Mouse (Mus musculus): ENCODE data around the gene Ncdn. TPM values are rescaled to one million over a fixed set of nuclear protein-coding genes. Genes with fewer than 3 reads are reported as not detected.

Ncdn gene
- polyA plus RNA-seq, 3 experiments from 2014 or later: 9.7 to 12.0 (median 10.1) TPM

GRCm38 (mm10) chr4:126752024-126752607, 1.1 kb downstream of the Ncdn start:
- no peak for ATAC-seq

GRCm38 (mm10) chr4:126751556-126752023, 1.6 kb downstream of the Ncdn start:
- ATAC-seq: no peak

- ATAC-seq: no peak
Measured at GRCm38 (mm10) chr4:126750863-126751555, 2.2 kb downstream of the Ncdn start.

GRCm38 (mm10) chr4:126750046-126750683, 3.1 kb downstream of the Ncdn start:
- ATAC-seq: no peak

GRCm38 (mm10) chr4:126749553-126749952, 3.7 kb downstream of the Ncdn start:
- ATAC-seq: no peak

- ATAC-seq: no peak
Measured at GRCm38 (mm10) chr4:126748381-126748780, 4.9 kb downstream of the Ncdn start.

- no peak for ATAC-seq
Measured at GRCm38 (mm10) chr4:126746194-126746840, 6.9 kb downstream of the Ncdn start.

GRCm38 (mm10) chr4:126745506-126746193, 7.6 kb downstream of the Ncdn start:
- no peak for ATAC-seq

GRCm38 (mm10) chr4:126744831-126745230, 8.4 kb downstream of the Ncdn start:
- ATAC-seq: no peak

- ATAC-seq: no peak
Measured at GRCm38 (mm10) chr4:126743713-126744112, 9.5 kb downstream of the Ncdn start.

GRCm38 (mm10) chr4:126742976-126743375, 10.3 kb downstream of the Ncdn start:
- no peak for ATAC-seq

GRCm38 (mm10) chr4:126741448-126741847, 11.8 kb downstream of the Ncdn start:
- ATAC-seq: peak; percentile 90

- no peak for ATAC-seq
Measured at GRCm38 (mm10) chr4:126739966-126740676, 13.1 kb downstream of the Ncdn start.

- no peak for ATAC-seq
Measured at GRCm38 (mm10) chr4:126736001-126736414, 17.2 kb downstream of the Ncdn start, which contains the start of gene Tfap2e. Tfap2e (minus strand) TSS chr4:126736240.

- peak; percentile 37 for ATAC-seq
Measured at GRCm38 (mm10) chr4:126735382-126736000, 17.7 kb downstream of the Ncdn start.

- no peak for ATAC-seq
Measured at GRCm38 (mm10) chr4:126734700-126735381, 18.4 kb downstream of the Ncdn start.

GRCm38 (mm10) chr4:126734001-126734603, 19.1 kb downstream of the Ncdn start:
- no peak for ATAC-seq

GRCm38 (mm10) chr4:126732531-126733380, 20.5 kb downstream of the Ncdn start:
- no peak for ATAC-seq

GRCm38 (mm10) chr4:126732111-126732510, 21.1 kb downstream of the Ncdn start:
- ATAC-seq: no peak
